Mouse (Mus musculus) common myeloid progenitor, adult 5-6 weeks (primary cell): ENCODE measurements around the gene Ahcyl1. TPM values are rescaled to one million over a fixed set of nuclear protein-coding genes. Genes with fewer than 3 reads are reported as not detected.
A peak's percentile ranks its signal among the peaks of the same experiment; 100 is the strongest.
"Not testable (repeated sequence)": the region's sequence is repeated elsewhere in the genome, so short reads cannot be mapped to it uniquely, and the experiment has no call there.

Source experiments
- ATAC-seq: replicated peaks from 2 replicates; pipeline ENCODE4 v1.8.0; 2016; ENCODE audit warnings: low read depth, mild to moderate bottlenecking, moderate TSS enrichment, inconsistent platforms; ENCODE audit not compliant: poor library complexity, severe bottlenecking
- total RNA-seq: library from RNA; stranded (forward); fragments of 200-1000, 187-1606 nt; gene quantifications from 2 replicates; pipeline ENCODE4 v1.2.3, GENCODE M21; 2017

The Ahcyl1 gene
- total RNA-seq: 79.1 and 95.6 TPM in 2 replicates

GRCm38 (mm10) chr3:107695948-107696881 is at the start of gene Ahcyl1:
TSS of gene Ahcyl1 (minus strand) at chr3:107696560.
- ATAC-seq: peak; percentile 97

DNA sequence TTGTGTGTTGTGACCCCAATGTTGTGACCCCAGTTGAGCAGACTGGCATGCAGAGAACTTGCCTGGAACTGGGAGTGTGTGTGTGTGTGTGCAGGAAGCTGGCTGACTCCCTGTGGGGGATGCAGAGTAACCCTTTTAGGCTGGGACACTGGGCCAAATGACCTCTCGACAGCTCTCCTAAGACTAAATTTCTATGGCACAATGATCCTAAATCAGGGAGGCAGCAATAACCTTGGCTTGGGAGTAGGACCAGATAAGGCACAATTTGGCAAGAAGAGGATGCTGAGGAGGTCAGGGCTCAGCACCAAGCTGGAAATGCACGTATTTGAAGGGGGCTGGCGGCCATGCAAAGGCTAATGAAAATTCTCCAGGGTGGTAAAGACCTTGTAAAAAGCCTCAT is 49.7 kb upstream of the Ahcyl1 start:
- ATAC-seq: no peak

DNA sequence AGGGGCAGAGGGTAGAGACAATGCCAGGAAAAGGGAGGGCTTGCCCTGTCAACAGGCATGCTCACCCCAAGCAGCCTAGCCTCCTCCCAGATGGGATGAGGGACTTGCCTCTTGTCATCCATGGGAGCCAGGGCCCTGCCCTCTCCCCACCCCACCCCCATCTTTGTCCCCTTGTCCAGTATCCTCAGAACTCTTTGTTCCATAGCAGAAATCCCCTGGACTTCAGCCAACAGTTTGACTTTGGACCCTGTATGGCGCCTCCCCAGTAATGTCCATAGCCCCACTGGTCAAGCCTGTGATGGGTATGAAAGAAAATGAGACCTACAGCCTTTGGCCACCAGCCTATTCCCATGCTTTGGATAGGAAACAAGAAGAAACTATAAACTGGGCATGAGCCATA is 47.3 kb upstream of the Ahcyl1 start:
- no peak for ATAC-seq

- no peak for ATAC-seq
Measured at GRCm38 (mm10) chr3:107743107-107743506, 46.7 kb upstream of the Ahcyl1 start.

DNA sequence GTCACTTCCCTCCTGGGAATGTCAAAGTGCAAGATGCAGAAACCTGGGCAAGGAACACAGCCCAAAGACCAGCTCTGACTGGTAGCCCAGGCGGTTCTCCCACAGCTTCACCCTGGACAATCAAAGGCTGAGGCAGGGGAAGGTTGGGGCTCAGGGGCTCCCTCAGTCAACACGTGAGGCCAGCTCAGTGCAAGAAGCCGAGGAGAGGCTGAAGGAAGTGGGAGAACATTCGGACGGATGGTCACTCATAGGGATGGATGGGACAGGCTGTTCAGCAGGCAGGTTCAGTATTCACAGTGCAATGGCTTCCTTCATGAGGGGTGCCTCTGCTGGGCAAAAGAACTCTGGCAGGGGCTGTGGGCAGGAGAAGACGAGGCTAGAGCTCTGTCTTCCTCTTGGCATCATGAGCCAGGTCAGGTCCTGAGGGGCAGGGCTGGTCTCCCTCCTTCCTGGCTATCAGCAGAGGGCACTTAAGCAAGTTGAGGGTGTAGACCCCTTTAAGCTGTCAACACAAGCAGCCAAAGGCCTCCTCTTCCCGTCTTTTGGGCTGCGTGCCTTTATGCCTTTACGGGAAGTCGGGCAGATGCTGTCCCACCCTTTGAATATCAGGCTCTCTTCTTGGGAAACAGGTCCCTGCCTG is 45.8 kb upstream of the Ahcyl1 start:
- ATAC-seq: no peak

DNA sequence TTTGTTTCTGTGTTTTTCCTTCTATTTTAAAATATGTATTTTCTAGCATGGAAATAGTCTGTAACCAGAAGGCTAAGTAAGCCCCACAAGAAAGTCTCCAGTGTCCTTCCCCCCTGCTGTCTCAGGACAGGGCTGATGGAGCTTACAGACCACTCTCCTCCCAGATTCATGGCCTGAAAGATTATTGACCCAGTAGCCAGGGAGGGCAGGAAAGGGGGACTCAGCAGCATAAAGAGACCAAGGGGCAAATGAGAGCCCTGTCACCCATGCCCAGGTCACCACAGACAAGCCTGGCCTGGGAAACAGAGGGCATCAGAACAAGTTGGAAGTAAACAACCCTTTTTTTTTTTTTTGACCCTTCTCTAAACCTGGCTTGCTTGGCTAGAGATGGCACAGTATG is 45.0 kb upstream of the Ahcyl1 start:
- no peak for ATAC-seq

GRCm38 (mm10) chr3:107740578-107741207 is 44.3 kb upstream of the Ahcyl1 start:
- ATAC-seq: peak; percentile 87

- ATAC-seq: peak; percentile 29; the same call in 1 of the 2 replicates
Measured at GRCm38 (mm10) chr3:107739966-107740365, 43.6 kb upstream of the Ahcyl1 start.

DNA sequence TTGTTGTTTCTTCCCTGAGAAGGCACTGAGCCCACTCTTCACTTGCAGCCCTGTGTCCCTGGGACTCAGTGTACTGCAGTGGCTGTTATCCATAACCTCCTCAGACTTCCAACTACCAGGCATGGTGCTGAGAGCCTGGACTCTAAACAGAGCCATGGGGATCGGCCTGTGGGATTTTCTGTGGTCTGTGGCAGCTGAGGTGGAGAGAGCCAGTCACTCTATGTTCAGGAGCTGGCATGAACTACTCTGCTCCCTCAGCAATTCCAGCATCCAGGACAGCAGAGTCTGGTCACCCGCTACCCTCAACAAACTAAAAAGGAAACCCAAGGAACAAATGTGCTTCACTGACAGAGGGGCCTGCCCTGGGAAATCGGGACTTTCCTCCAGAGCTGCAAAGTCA is 43.1 kb upstream of the Ahcyl1 start:
- ATAC-seq: no peak

DNA sequence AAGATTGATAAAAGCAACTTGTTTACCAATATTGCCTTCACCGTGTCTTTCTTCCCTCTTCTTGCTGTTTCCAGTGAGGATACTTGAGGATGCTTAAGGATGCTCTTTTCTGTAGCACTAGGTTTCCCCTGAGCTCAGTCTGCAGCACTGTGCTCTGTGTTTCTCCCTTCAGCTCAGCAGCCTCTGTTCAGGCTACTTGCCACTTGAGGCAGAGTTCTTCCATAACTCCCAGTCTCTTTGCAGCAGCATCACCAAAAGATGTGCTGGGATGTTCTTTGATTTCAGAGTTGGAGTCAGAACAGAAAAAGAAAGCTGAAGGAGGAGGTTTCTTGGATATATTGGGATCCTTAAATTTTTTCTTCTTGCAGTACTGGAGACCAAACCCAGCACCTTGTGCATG is 42.3 kb upstream of the Ahcyl1 start:
- no peak for ATAC-seq

DNA sequence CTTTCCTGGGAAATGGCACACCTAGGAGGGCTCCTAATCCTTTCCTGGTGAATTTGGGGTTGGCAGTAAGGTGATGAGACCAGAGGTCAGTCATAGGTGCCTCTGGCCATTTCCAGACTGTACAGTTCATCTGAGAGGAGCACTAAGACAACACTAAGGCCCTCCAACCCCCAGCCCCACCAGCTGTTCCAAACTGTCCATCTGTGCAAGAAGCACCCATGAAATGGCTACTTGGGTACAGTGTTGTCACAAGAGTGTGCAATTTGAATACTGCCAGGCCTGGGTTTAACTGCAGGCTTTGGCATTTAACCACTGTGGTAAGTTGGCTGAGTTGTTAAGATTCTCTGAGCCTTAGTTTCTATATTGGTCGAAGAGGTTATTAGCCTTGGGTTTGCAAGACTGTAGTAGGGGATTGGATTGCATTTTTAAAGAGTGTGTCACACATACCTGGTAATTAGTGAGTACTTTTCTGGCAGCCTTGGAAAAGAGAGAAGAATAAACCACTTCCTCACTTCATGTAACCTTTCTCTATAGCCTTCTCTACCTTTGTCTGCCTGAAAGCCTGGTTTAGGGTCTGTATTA is 41.3 kb upstream of the Ahcyl1 start:
- ATAC-seq: no peak

- not testable (repeated sequence) for ATAC-seq
Measured at GRCm38 (mm10) chr3:107735620-107736019, 39.3 kb upstream of the Ahcyl1 start.

GRCm38 (mm10) chr3:107733329-107733728 is 37.0 kb upstream of the Ahcyl1 start:
- ATAC-seq: no peak

DNA sequence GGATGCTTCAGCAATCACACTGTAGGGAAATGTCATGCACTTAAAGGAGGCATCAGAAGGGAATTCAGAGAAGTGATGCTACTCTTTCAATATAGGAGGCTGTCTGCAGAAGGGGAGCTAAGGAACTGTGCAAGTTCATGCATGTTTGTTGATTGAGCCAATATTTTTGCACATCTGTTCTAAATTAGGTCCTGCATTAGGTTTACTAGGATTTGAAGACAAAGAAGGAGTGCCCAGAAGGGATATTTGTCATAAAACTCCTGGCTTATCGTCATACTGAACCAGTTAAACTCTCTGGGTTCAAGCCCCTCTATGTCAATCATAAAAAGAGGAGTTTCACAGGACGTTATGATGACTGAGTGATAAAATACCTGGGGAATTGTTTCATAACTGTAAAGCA is 33.9 kb upstream of the Ahcyl1 start:
- no peak for ATAC-seq

DNA sequence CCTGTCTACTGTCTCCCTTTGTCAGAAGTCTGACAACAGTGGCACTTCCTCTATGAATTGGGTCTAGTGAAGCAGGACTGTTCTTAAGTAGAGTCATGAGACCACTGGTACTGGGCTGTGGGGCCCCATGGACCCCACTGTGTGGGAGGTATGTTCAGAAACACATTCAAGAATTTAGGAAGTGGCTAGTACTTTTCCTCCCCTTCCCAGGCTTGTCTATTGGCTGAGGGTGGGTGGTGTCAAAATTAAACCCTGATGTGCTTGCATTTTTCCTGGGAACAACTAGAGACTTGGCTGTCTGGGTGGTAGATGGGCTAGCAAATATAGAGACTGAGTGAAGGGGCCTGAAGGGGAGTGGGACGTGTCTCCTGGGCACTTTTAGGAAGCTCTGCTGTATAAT is 32.1 kb upstream of the Ahcyl1 start:
- no peak for ATAC-seq

GRCm38 (mm10) chr3:107715971-107716370 is 19.6 kb upstream of the Ahcyl1 start:
- no peak for ATAC-seq

DNA sequence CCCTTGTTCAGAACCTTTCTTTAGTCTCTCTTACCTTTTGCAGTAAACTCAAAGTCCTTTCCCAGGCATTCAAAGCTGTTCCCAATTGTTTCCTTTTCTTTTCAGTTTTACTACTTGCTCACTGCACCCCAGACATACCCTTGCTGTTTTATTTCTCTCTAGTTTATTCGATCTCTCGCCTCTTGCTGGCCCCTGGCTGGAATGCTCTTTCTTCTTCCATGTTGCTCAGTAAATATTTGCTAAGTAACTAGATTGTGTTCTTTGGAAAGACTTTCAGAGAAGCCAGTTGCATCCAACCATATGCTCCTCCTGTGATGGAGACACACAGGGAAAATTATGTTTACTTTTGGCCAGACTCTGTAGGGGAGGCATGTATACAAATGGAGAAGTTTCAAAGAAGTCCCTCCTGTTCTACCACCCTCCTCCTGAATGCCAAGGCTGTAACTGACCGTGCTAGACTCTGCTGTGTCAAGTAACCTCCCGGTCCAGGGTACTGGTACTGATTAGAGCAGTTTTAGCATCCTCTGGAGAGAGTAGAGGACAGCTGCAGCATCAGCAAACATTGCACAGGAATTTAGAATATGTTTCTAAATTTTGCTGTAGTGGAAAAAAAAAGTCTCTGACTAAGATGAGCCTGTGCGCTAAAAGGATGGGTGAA is 18.0 kb upstream of the Ahcyl1 start:
- no peak for ATAC-seq

DNA sequence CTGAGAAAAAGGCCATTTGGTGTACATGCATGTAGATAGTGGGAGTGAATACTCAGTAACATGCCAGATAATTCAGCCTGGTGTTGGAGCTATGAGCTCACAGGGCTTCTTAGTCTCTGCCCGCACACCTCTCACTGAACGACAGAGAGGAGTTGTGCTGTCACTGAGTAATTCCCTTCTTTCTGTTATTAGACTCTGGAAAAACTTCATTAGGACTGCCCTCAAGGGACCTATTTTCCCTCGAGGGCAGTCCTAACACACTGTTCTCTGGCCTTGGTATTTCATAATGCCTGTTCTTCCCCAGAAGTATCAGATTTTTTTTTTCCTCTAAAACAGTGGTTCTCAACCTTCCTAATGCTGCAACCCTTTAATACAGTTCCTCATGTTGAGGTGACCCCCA is 15.7 kb upstream of the Ahcyl1 start:
- no peak for ATAC-seq

DNA sequence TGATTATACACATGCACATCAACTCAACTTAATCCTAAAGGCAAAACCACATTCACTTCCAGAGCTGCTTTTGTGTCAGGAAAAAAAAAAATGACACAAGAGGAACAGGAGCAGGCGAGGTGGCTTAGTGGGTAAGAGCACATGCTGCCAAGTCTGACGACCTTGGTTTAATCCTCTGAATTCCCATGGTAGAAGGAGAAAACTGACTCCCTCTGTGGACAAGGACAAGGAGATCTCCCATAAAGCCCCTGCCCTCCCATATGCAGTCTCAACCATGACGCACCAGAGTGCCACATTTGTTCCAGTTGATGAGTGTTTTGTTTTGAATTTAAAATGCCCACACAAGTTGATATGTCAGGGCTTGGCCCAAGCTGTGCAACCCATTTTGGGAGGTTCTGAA is 12.8 kb upstream of the Ahcyl1 start:
- no peak for ATAC-seq

DNA sequence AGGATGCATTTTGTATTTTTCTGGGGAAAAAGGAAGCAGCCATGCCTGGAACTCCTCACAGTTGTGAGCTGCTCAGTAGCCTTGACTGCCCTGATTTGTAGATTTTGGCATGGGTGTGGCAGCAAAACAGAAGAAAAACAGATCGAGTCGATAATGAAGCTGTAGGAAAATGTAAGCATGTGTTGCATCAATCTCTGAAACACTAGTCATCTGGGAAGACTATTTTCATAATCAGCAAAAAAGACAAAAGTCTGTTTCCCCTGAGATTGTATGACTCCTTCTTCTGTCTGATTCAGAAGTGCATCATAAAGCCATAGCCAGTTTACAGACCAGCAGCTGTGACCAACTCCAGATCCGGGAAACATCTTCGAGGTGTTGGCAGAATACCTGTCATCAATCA is 10.9 kb upstream of the Ahcyl1 start:
- no peak for ATAC-seq
